Mouse (Mus musculus) activated CD4-positive, CD25-positive, alpha-beta regulatory T cell, adult 4 months (primary cell): Measurements from ENCODE around the gene Rhox11. TPM values are rescaled to one million over a fixed set of nuclear protein-coding genes. Genes with fewer than 3 reads are reported as not detected.
"Not testable (repeated sequence)": the region's sequence is repeated elsewhere in the genome, so short reads cannot be mapped to it uniquely, and the experiment has no call there.

Source experiments
- ATAC-seq: one replicate; pipeline ENCODE4 v1.8.0; 2017
- polyA plus RNA-seq, 2 experiments: library from polyadenylated mRNA; unstranded; fragments of 100-300 nt; shearing (Covaris generic); gene quantifications; one replicate each; pipeline ENCODE4 v1.2.1; 2017

The Rhox11 gene
- not detected for polyA plus RNA-seq

GRCm38 (mm10) chrX:38085041-38085440, at the start of gene Rhox11:
Gene Rhox11, minus strand, starts transcription at chrX:38085141.
- ATAC-seq: no peak

GRCm38 (mm10) chrX:38121478-38121877, 36.5 kb upstream of the Rhox11 start:
- no peak for ATAC-seq

DNA sequence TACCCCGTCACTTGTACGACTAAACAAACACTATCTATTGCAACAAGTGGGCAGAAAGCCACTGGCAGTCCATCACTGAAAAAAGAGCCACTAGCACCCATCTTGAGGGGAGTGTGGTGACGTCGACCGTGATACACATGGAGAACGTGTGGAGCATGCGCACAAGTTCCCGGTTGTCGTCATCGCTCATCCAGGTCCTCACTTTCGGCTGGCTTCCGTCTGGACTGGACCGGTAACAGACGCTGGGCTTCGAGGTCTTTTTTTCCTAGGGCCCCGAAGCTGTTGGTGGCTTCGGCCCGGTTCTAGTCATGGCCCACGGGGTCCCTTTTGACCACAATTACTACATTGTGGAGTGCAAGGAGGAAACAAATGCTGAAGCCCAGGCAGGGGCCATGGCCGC, 36.0 kb upstream of the Rhox11 start, which contains the start of gene Rhox13:
Rhox13 (plus strand) TSS at position 238 of the 400 bp plus-strand sequence.
- ATAC-seq: no peak

DNA sequence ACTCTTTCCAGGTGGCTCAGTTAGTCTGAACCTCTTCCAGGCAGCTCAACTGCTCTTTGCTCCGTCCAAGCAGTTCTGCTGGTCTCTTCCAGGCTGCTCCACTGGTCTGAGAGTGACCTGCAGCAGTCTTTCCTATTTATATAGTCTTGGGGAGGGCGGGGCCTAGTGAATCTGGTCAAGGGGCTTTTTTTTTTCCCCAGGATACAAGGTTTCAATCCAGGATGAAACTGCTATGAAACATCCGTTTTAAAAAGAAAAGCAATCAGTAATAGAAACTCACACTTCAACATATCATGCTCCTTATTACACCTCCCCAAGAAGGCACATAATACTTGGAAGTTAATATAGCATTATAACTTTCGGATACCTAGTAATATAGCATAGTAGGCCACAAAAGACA, 25.9 kb upstream of the Rhox11 start, which contains the start of gene Rhox12:
Rhox12 (minus strand) TSS at position 101 of the 400 bp plus-strand sequence.
- ATAC-seq: no peak

GRCm38 (mm10) chrX:38084226-38084625, 715 bp downstream of the Rhox11 start:
- ATAC-seq: no peak

GRCm38 (mm10) chrX:38066175-38066574, 18.8 kb downstream of the Rhox11 start, which contains the start of gene Rhox10:
Gene Rhox10, plus strand, starts transcription at chrX:38066475.
- ATAC-seq: no peak

DNA sequence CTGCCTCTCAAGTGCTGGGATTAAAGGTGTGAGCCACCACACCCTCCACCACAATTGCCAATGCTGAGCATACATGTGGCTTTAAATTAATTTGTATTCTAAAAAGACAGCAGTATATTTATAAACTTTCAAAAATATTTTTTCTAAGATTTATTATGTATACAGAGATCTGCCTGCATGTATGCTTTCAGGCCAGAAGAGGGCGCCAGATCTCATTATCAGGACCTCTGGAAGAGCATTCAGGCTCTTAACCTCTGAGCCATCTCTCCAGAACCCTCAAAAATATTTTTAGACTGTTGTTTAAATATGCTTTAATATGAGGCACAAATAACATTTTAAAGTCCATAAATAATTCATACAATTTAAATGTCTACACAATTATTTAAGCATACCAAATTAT, 23.4 kb downstream of the Rhox11 start:
- no peak for ATAC-seq

GRCm38 (mm10) chrX:38043014-38043413, 41.9 kb downstream of the Rhox11 start, which contains the start of gene Btg1-ps2:
Gene Btg1-ps2, minus strand, starts transcription at chrX:38043114.
- ATAC-seq: not testable (repeated sequence)

- no peak for ATAC-seq
Observed at GRCm38 (mm10) chrX:38039666-38040065, 45.3 kb downstream of the Rhox11 start.

- ATAC-seq: no peak
Observed at GRCm38 (mm10) chrX:38033841-38034240, 51.1 kb downstream of the Rhox11 start.

Other genes with a start within 250 kb of the Rhox11 start
- under 1 TPM in 1 of 2 experiments, not detected in 1; 0.46 TPM for gene Rhox8, start 206.2 kb downstream of the Rhox11 start, polyA plus RNA-seq
- gene Rhox7b, start 187.9 kb downstream of the Rhox11 start, polyA plus RNA-seq: not detected
- gene Rhox9, start 183.4 kb downstream of the Rhox11 start, polyA plus RNA-seq: not detected
- under 1 TPM in 1 of 2 experiments, not detected in 1; 0.36 TPM for gene Btg1-ps1, start 66.3 kb downstream of the Rhox11 start, polyA plus RNA-seq
- not detected for gene Btg1-ps2, start 42.0 kb downstream of the Rhox11 start, polyA plus RNA-seq
- gene Rhox10, start 18.7 kb downstream of the Rhox11 start, polyA plus RNA-seq: not detected
- not detected for gene Rhox12, start 25.8 kb upstream of the Rhox11 start, polyA plus RNA-seq
- not detected for gene Rhox13, start 36.1 kb upstream of the Rhox11 start, polyA plus RNA-seq
- gene Zbtb33, start 104.7 kb upstream of the Rhox11 start, polyA plus RNA-seq: 1 to 10 TPM; 1.1 to 1.7 TPM
- gene Tmem255a, start 167.3 kb upstream of the Rhox11 start, polyA plus RNA-seq: 1 to 10 TPM; 3.7 to 5.0 TPM
- not detected for gene Atp1b4, start 231.0 kb upstream of the Rhox11 start, polyA plus RNA-seq